Mouse (Mus musculus) olfactory bulb, adult 2 months (tissue): ENCODE data around the gene Rasgrp4. TPM values are rescaled to one million over a fixed set of nuclear protein-coding genes. Genes with fewer than 3 reads are reported as not detected.
"Not testable (repeated sequence)": the region's sequence is repeated elsewhere in the genome, so short reads cannot be mapped to it uniquely, and the experiment has no call there.

ENCODE experiments used
- H3K27ac ChIP-seq: fragments of 200-500 bp; 2 replicates; pipeline ENCODE4 v1.5.1; 2012; ENCODE audit warnings: low read depth, low read length; ENCODE audit not compliant: insufficient read depth
- H3K4me1 ChIP-seq: fragments of 200-500 bp; 2 replicates; pipeline ENCODE4 v1.6.1; 2012; ENCODE audit warnings: low read length; ENCODE audit not compliant: control insufficient read depth, insufficient read depth
- H3K4me3 ChIP-seq: fragments of 200-500 bp; 2 replicates; pipeline ENCODE4 v1.5.1; 2012; ENCODE audit warnings: mild to moderate bottlenecking, low read depth, low read length, moderate library complexity; ENCODE audit not compliant: insufficient read depth
- CTCF ChIP-seq: fragments of 200-500 bp; IDR thresholded peaks from 2 replicates; pipeline ENCODE4 v1.5.1; 2012; ENCODE audit warnings: low read depth, mild to moderate bottlenecking, low read length, moderate library complexity; ENCODE audit not compliant: insufficient read depth
- POLR2A ChIP-seq: fragments of 200-500 bp; IDR thresholded peaks from 2 replicates; pipeline ENCODE4 v1.6.1; 2012; ENCODE audit warnings: mild to moderate bottlenecking, low read depth, low read length, moderate library complexity; ENCODE audit not compliant: insufficient read depth
- WGBS: fragments of 180-500 bp; shearing (Covaris S2); methylation state at CpG from one replicate; pipeline ENCODE4 v1.1.7; 2018; 5-methylcytosine and 5-hydroxymethylcytosine counted together
- polyA plus RNA-seq: library from polyadenylated mRNA; stranded (reverse); fragments of >200 nt; gene quantifications from 2 replicates; pipeline ENCODE4 v1.2.4, GENCODE M21; 2012; ENCODE audit warnings: low replicate concordance; ENCODE audit not compliant: missing spikeins, insufficient read depth, insufficient read length

Gene Rasgrp4
- polyA plus RNA-seq, 1 experiment: not detected

DNA sequence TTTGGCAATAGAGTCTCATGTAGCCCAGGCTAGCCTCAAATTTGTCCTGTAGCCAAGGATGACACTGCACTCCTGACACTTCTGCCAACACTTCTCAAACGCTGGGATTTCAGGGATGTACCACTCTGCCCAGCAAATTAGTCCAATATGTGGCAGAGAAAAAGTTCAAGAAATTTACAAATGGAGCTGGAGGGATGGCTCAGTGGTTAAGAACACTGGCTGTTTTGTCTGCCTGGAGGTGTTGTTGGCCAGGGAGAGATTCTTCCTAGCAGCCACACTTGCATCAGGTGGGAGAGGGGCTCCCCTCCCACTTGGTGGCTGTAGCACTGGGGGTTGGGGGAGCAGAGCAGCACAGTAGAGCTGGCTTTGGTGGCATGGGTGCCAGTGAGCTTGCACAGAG is 15.1 kb upstream of the Rasgrp4 start:
- WGBS: 61% methylated on average over 1 of the region's 1 CpGs
- no peak overlapping the region for H3K4me3 ChIP-seq
- no peak for TF ChIP-seq CTCF
- TF ChIP-seq POLR2A: no peak

DNA sequence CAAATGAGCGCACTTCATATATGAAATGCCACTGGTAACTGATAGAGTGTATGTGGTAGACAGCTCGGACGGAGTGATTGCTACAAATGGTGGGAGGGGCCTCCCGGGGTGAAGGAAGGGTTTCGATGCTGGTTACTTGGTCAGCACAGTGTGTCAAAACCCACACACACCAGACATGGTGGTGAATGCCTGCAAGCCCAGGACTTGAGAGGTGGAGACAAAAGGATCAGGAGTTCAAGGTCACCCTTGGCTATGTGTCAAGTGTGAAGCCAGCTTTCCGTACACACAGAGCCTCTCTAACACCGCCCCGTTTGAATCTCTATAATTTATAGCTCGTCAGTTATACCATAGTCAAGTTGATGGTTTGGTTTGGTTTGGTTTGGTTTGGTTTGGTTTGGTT is 11.8 kb upstream of the Rasgrp4 start:
- Histone ChIP-seq H3K4me3 (no peak overlapping the region), H3K4me1 (peaks cover 9% of the 10 kb centered on the region; the same call in 1 of the 2 replicates), H3K27ac (no peak overlapping the region)
- WGBS: 92% methylated on average over 9 of the region's 9 CpGs
- no peak for TF ChIP-seq CTCF
- TF ChIP-seq POLR2A: no peak

More for the DNA sequence above, 15.1 kb upstream of the Rasgrp4 start:
- Histone ChIP-seq H3K4me1 (0 out of 2 replicates have a peak, but pooled peaks cover 2% of the 10 kb centered on the region), H3K27ac (no peak overlapping the region)

DNA sequence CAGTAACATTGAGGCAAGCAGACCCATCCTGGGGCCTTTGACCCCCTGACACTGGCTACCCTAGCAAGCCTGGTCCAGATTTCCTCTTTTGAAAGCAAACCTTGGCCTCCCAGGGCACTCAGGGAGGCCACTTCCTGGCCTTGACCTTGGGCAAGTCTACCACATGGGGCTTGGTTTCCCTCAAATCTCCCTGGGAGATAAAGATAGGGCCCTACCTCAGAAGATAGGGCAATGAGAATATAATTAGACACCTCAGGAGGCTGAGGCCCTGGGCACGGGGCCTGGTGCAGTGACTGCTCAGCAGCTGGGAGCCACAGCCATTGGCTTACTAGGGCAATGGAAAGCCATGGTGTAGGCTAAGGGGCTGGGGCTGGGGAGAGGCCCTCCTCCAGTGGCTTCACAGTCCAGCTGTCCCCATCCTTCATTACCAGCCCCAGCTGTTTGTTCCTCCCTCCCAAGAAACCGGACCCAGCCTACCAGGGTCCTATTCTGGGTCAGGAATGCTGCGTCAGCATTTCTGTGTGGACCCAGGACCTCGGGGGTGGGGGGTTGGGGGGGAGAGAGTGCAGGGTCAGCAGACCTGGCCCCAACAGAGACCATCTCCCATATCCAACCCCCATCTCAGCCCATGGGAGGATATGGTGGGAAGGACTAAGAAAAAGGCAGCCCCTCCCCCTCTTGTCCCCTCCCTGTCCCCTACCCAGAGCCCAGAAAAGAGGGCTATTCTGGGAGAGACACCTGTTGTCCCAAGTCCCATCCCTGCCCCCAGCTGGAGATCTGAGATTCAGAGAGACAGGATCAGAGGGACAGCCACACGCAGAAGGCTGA is 10.9 kb upstream of the Rasgrp4 start:
- TF ChIP-seq POLR2A: no peak
- no peak for TF ChIP-seq CTCF
- no peak overlapping the region for H3K27ac ChIP-seq
- peaks cover 9% of the 10 kb centered on the region; the same call in 1 of the 2 replicates for H3K4me1 ChIP-seq
- H3K4me3 ChIP-seq: no peak overlapping the region
- WGBS: 66% methylated on average over 5 of the region's 5 CpGs

DNA sequence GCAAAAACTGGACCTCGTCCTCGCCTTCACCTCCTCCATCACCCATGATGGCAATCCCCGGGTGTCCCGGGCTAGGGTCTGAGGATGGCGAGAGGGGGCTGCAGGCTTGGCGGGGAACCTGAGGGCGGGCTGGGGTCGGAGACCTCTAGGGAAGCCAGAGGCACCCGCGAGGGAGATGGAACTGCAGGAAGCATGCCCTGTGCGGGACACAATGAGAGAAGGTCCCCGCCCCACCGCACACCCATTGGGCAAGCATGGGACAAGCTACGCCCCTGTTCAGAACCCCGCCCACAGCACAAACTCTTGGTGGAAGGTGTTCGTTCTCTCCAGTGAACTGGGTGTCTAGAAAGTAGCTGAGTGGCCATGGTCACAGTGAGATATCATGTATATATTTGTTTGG is 9.7 kb upstream of the Rasgrp4 start, which contains the start of gene Ryr1:
Gene Ryr1 (minus strand): TSS at position 210 of the 400 bp plus-strand sequence.
- Histone ChIP-seq H3K4me1 (peaks cover 9% of the 10 kb centered on the region; the same call in 1 of the 2 replicates), H3K4me3 (no peak within 1 kb of the TSS), H3K27ac (no peak within 1 kb of the TSS)
- WGBS: 3% methylated on average over 16 of the region's 16 CpGs
- TF ChIP-seq POLR2A: no peak
- no peak for TF ChIP-seq CTCF

DNA sequence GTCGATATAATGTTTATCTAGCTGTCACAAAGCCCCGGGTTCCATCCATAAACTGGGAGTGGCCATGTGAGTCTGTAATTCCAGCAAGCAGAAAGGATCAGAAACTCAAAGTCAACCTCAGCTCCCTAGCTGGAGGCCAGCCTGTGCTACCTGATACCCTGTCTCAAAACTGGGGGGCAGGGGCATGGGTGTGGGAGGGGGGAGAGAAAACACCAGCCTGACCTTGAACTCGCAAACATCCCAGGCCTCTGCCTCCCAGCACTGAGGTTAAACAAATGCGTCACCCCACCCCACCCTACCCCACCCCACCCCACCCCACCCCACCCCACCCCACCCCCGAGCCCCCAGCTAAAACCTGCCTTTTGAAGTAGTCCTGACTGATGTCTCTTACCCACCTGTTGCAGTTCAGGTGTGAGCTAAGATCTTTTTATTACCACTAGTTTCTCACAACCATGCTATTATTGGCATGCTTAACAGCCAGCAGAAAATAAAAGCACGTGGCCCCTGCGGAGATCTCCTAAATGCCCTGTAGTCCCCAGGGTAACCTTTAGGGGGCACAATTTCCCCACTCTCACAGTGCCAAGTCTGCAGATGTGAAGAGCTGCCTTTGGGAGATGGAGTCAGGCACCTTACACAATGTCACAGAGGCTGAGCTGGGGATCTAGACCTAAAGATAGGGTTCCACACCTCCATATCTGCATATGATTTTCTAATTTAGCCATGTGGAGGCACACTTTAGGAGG is 8.3 kb upstream of the Rasgrp4 start:
- no peak overlapping the region for H3K4me3 ChIP-seq
- TF ChIP-seq CTCF (no peak), POLR2A (no peak)
- WGBS: 36% methylated on average over 7 of the region's 7 CpGs
- no peak overlapping the region for H3K27ac ChIP-seq
- peaks cover 9% of the 10 kb centered on the region; the same call in 1 of the 2 replicates for H3K4me1 ChIP-seq

DNA sequence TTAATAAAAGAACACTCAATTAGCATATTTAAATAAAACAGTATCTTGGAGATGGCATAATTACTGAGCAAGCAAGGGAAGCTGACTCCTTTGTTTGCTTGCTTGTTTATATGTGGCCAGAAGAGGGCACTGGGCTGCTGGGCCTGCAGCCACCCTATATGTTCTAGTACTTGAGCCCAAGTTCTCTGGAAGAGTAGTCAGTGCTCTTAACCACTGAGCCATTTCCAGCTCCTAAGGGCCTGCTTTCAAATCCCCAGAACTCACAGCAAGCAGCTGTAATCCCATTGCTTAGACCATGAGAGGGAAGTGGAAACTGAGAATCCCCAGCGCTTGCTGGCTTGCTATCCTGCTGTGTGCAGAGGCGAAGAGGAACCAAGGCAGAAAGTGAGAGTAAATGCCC is 5.9 kb upstream of the Rasgrp4 start:
- Histone ChIP-seq H3K4me1 (peaks cover 9% of the 10 kb centered on the region; the same call in 1 of the 2 replicates), H3K27ac (no peak overlapping the region), H3K4me3 (no peak overlapping the region)
- 76% methylated on average over 2 of the region's 2 CpGs for WGBS
- no peak for TF ChIP-seq CTCF
- no peak for TF ChIP-seq POLR2A

DNA sequence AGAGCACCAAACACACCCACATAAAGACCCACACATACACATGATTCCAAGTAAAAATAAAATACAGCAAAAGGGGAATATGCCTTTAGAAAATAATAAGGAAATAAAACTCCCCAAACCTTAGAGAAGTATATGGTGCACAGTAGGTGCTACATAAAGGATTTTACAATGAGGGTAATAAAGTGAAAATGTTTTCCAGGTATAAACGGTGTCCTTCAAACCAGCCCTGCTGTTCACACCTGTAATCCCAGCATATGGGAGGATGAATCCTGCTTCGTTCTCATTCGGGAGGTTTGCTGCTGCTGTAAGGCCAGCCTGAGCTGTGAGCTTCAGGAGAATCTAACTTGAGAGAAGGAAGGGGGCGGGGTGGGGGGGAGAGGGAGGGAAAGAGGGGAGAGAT is 421 bp upstream of the Rasgrp4 start:
- Histone ChIP-seq H3K27ac (no peak overlapping the region), H3K4me1 (peaks cover 3% of the 10 kb centered on the region; the same call in 1 of the 2 replicates), H3K4me3 (no peak overlapping the region)
- TF ChIP-seq CTCF: no peak
- no peak for TF ChIP-seq POLR2A
- 11% methylated on average over 4 of the region's 4 CpGs for WGBS

DNA sequence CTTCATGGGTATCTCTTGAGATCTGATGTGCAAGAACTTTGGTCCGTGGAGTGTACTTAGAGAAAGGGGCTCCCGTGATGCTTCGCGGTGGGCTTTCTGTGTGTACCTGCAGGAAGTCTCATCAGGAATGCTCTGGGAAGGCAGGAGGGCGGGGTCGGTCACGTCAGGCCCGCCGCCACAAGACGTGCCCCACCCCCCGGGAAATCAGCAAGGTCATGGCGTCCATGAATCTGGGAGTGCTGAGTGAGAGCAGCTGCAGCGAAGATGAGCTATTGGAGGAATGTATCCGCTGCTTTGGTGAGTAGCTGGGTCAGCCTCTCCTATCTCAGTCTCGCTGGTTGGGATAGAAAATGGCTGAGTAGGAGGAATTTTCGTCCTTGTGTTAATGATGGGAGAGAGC is 2.8 kb downstream of the Rasgrp4 start:
- no peak overlapping the region for H3K4me3 ChIP-seq
- no peak for TF ChIP-seq POLR2A
- TF ChIP-seq CTCF: no peak
- peaks cover 3% of the 10 kb centered on the region; the same call in 1 of the 2 replicates for H3K4me1 ChIP-seq
- 58% methylated on average over 16 of the region's 16 CpGs for WGBS
- no peak overlapping the region for H3K27ac ChIP-seq

DNA sequence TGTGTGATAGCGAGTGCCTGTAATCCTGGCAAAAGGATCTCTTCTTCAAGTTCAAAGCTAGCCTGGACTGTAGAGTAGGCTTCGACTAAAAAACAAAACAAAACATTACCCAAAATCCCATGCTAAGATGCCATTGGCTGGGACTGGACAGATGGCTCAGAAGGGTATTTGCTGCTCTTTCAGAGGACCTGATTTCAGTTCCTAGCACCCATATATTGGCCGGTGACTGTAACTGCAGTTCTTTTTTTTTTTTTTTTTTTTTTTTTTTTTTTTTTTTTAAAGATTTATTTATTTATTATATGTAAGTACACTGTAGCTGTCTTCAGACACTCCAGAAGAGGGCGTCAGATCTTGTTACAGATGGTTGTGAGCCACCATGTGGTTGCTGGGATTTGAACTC is 4.6 kb downstream of the Rasgrp4 start:
- 91% methylated on average over 3 of the region's 4 CpGs for WGBS
- not testable (repeated sequence) for H3K27ac ChIP-seq, H3K4me3 ChIP-seq, H3K4me1 ChIP-seq
